Mouse (Mus musculus) cerebellum, postnatal 4 days (tissue): ENCODE results near the gene H2bfm.
"Not testable (repeated sequence)": the region's sequence is repeated elsewhere in the genome, so short reads cannot be mapped to it uniquely, and the experiment has no call there.

Experiments used
- DNase-seq, 2 experiments: peaks; one replicate each; pipeline ENCODE4 v3.0.0; 2022; ENCODE audit warnings: low spot score in 2 of 2, mixed read lengths in 1 of 2

H2bfm gene

GRCm38 (mm10) chrX:136927031-136927430 lies at the start of gene H2bfm:
TSS of gene H2bfm (plus strand) at chrX:136927325.
- DNase-seq = no peak

GRCm38 (mm10) chrX:136895757-136896156 lies 31.4 kb upstream of the H2bfm start:
- no peak for DNase-seq

GRCm38 (mm10) chrX:136904369-136904768 lies 22.8 kb upstream of the H2bfm start:
- no peak for DNase-seq

GRCm38 (mm10) chrX:136925863-136926262 lies 1.3 kb upstream of the H2bfm start:
- DNase-seq = no peak

- no peak for DNase-seq
Observed at GRCm38 (mm10) chrX:136937985-136938384, 10.9 kb downstream of the H2bfm start.

GRCm38 (mm10) chrX:136957583-136958279 lies 30.6 kb downstream of the H2bfm start:
- peak; percentile 22 to 79 for DNase-seq

- not testable (repeated sequence) for DNase-seq
Observed at GRCm38 (mm10) chrX:136958300-136958699, 31.2 kb downstream of the H2bfm start.

- no peak for DNase-seq
Observed at GRCm38 (mm10) chrX:136959688-136960087, 32.6 kb downstream of the H2bfm start.

- DNase-seq = not testable (repeated sequence)
Observed at GRCm38 (mm10) chrX:136975397-136975796, 48.3 kb downstream of the H2bfm start, which contains the start of gene Tmsb15b2. TSS of gene Tmsb15b2 (minus strand) at chrX:136975497.

GRCm38 (mm10) chrX:136976424-136977084 lies 49.4 kb downstream of the H2bfm start, which contains the start of the genes Tmsb15l and Tmsb15b1:
TSS of gene Tmsb15l (minus strand) at chrX:136976869.
TSS of gene Tmsb15b1 (minus strand) at chrX:136976874.
- peak; percentile 19 to 22 for DNase-seq
